Mouse (Mus musculus) kidney, postnatal 14 days (tissue): ENCODE results near the gene Tmem136.

ENCODE experiments used
- DNase-seq: peaks from one replicate; pipeline ENCODE4 v3.0.0; 2022; ENCODE audit warnings: mixed read lengths

Tmem136 gene

DNA sequence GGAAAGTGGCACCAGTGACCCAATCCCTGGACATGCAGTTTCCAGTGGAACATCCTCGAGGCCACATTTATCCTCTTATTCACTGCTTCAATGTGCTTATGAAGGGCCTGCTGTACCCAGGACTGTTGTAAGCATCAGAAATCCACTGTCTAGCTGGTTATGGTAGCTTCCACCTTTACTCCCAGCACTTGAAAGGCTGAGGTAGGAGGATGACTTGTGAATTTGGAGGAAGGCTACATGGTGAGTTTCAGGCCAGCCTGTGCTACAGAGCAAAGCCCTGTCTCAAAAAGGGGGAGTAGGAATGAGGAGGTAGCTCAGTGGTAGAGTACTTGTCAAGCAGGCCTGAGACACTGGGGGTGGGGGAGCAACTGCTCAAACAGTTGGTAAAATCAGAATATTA is 8.3 kb downstream of the Tmem136 start:
- no peak for DNase-seq

DNA sequence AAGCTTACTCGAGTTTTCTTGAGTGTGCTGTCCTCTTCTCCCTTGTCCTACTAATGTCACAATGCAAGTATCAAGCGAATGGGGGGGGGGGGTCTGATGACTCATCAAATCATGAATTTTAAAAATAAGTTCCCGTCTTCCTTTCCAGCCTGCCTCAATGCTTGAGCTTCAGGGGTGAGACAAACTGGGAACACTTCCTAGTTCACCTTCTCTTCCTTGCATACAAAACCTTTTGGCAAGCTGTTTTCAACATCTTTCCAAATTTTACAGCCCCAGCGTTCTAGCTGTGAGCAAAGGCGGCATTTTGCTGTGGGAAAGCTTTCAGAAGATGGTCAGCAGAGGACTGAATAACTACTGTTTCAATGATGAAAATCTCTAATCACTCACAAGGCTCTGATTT is 8.8 kb downstream of the Tmem136 start:
- DNase-seq: no peak

- DNase-seq: peak; percentile 79
Measured at GRCm38 (mm10) chr9:43107187-43107517, 9.2 kb downstream of the Tmem136 start, which contains the start of gene Arhgef12. Gene Arhgef12 (minus strand): TSS chr9:43107239.

DNA sequence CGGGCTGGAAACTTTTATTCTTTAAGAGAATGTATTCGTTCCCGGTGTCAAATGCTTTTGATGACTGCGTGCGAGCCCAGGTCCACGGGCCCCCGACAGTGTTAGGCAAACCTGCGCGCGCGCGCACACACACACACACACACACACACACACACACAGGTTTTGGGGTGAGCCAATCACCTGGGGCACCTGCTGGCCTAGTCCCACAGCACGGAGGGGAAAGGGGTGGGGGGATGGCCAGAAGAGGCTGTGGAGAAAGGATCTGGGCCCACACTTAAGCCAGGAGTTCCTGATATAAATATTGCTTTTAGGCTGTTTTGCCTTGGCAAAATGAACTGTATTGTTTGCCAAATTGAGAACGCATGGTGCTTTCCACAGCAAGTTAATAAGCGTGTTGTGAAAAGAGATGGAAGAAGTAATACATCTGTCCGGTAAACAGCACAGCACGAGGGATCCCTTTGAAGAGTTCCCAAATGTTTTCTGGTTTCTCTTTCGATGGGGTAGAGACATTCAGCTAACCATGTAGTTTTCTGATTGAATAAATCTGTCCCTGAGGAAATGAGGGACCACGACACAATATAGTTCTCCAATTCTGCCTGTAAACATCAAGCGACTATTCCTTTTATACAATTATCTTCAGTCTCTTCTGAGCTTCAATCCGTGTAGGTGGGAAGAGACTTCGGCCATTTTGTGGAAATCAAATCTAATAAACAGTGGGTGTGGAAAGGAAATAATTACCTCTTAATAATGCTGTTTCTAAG is 9.8 kb downstream of the Tmem136 start:
- peak; percentile 57 for DNase-seq

GRCm38 (mm10) chr9:43105664-43106361 is 10.6 kb downstream of the Tmem136 start:
- peak; percentile 97 for DNase-seq

DNA sequence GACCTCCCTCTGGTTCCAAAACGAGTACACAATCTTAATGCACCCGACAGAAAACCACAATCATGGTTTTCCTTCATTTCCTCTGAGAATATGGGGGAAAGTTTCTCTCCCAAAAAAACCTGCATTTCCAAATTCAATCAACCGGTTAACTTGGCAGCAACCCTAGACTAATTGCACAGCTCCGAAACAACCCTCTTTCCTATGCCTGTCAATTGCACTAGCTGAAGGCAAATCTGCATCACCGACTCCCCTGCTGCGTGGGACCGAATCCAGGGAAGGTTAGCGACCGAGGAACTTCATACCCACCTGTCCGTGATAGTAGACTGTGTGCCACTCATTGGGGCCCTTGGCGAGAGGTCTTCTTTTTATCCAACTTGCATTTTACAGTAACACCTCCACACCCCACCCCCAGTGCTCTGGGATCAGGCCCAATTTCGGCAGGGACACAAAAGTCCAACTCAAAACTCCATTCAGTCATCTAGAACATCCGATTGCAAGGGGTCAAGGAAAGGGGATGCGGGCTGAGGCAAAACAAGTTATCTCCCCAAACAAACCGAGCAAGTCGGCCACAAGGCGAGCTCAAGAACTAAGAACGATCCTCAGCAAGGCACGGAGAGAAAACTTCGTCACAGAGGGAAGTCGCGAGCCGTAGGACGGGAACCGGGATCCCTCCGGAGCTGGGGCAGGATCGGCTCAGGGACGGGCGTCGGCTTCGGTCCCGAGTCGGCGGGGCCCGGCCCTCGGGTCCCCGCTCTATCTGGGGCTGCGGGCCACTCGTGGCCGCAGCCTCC is 11.3 kb downstream of the Tmem136 start:
- peak; percentile 64 for DNase-seq

GRCm38 (mm10) chr9:43104526-43104872 is 11.9 kb downstream of the Tmem136 start:
- peak; percentile 35 for DNase-seq

GRCm38 (mm10) chr9:43103675-43104299 is 12.6 kb downstream of the Tmem136 start:
- no peak for DNase-seq

DNA sequence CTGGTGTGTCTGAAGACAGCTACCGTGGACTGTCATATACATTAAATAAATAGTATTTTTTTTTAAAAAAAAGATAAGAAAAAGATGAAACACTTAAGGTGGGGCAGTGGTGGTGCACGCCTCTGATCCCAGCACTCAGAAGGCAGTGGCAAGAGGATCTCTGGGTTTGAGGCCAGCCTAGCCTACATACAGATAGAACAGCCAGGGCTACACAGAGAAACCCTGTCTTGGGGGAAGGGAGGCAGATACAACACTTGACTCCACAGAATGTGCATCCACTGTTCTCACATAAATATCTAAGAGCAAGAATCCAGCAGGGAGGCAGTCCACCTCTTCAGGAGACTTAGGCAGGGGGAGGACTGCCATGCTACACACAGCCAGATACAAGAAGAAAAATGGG is 13.4 kb downstream of the Tmem136 start:
- DNase-seq: no peak

- DNase-seq: no peak
Measured at GRCm38 (mm10) chr9:43101936-43102595, 14.3 kb downstream of the Tmem136 start.

DNA sequence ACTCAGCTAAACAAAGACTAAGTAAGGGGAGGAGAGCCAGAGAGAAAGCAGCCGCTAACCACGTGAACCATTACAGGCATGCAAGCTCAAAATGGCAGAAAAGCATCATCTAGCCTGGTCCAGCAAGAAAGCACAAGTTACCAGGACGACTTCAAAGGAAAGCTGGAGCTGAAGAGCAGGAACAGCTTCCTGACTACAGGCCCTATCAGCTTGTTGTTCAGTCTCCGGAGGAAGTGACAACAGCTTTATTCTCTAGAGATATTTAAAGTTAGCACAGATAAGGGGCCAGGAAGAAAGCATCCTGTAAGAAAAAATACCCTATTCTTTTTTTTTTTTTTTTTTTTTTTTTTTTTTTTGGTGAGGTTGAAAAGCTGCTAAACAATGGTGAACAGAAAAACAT is 17.4 kb downstream of the Tmem136 start:
- DNase-seq: no peak

GRCm38 (mm10) chr9:43097801-43098557 is 18.4 kb downstream of the Tmem136 start:
- DNase-seq: no peak

- DNase-seq: no peak
Measured at GRCm38 (mm10) chr9:43096337-43096736, 20.0 kb downstream of the Tmem136 start.

GRCm38 (mm10) chr9:43094828-43095227 is 21.5 kb downstream of the Tmem136 start:
- DNase-seq: no peak

DNA sequence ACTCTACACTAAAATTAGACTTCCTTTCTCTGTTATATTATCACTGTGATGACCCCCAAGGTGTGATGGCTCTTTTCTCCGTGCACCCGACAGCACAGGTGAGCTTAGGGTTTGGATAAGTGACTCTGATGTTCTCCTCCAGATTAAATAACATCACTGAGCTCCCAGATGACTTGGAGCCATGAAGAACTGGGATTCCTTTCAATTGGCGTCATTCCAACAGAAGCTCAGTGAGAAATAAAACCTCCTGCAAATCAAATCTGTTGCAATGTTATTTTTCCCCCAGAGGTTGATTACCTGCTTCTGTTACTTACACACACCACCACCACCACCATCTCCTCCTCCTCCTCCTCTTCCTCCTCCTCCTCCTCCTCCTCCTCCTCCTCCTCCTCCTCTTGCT is 22.6 kb downstream of the Tmem136 start:
- DNase-seq: peak; percentile 39

DNA sequence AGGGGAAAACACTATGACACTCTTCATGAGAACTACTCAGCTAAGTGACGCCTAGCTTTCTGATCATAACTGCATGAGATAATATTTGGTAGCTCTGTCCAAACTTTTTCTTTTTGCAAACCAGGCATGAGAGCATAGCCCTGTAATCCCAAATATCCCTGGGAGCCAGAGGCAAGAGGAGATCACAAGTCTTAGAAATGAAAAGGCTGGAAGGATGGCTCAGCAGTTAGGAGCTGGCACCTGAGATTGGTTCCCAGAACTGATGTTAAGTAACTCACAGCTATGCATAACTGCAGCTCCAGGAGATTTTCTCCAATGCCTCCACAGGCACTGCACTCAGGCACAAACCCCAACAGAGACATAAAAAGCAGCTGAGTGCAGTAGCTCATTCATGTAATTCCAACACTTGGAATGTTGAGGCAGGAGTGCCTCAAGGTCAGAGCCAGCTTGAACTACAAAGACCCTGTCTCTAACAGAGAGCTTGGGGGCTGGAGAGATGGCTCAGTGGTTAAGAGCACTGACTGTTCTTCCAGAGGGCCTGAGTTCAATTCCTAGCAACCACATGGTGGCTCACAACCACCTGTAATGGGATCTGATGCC is 30.6 kb downstream of the Tmem136 start:
- no peak for DNase-seq

DNA sequence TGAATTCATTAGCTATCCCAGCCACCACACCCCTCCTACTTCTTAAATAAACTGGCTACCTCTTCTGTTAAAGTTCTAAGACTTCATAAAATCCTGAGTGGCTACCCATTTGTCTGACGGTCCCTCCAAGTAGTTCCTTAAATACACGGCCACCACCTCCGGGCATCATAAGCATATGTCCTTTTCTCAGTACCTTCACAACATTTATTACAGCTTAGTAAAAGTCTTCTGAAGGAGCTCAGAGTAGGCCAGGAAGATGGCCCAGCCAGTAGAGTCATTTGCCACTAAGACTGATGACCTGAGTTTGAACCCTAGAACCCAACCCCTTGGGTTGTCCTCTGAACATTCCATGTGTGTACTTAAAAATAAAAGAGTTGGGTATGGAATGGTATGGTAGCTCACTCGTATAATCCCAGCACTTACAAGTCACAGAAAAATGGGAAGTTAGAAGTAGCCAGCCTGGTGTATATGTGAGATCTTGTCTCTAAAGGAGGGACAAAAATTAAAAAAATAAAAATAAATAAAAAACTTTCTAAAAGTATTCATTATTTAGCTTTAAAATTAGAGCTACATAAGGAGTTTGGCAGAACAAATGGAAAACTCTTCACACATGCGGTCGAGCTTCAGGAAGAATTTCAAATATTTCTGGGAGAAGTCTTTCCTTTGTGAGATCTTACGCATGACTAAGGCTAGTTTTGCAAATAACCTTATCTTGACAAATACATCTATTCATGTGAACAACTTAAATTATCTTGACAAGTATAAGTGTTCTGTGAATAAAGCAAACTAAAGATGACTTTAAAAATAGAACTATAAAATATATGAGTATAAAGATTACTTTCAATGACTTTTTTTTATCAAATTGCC is 31.6 kb downstream of the Tmem136 start:
- no peak for DNase-seq

- no peak for DNase-seq
Measured at GRCm38 (mm10) chr9:43083441-43084055, 32.8 kb downstream of the Tmem136 start.

DNA sequence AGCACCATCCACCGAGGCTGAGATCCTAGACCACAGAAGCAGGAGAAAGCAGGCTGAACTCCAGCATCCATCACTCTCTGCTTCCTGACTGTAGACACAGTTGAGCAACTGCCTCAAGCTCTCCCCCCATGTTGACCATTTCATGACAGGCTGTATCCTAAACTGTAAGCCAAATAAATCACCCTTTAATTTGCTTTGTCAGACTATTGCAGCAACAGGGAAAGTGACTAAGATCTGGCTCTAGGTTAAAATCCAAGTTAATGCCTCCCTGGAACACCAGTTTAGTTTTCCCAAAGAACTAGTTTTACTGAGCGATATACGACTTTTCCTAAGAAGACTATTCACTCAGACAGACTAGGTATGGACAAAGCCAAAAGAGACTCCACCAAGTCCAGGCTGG is 37.7 kb downstream of the Tmem136 start:
- no peak for DNase-seq

GRCm38 (mm10) chr9:43076163-43076562 is 40.2 kb downstream of the Tmem136 start:
- DNase-seq: no peak
